Mouse (Mus musculus) CH12.LX (cell line): ENCODE data around the gene Luc7l.

Source experiments
- CTCF ChIP-seq, 2 experiments: IDR thresholded peaks in 1 of 2; conservative IDR thresholded peaks in 1 of 2; 2 replicates each; pipeline ENCODE4 v1.5.1; 2011 to 2012; ENCODE audit warnings: low read depth in 2 of 2, low read length in 2 of 2, improper control_type of control experiment in 1 of 2, inconsistent platforms in 1 of 2, mild to moderate bottlenecking in 1 of 2, moderate library complexity in 1 of 2
- EP300 ChIP-seq: IDR thresholded peaks from 2 replicates; pipeline ENCODE4 v1.6.1; 2011; ENCODE audit warnings: low read length, improper control_type of control experiment
- HCFC1 ChIP-seq: IDR thresholded peaks from 2 replicates; pipeline ENCODE4 v1.6.1; 2012; ENCODE audit warnings: low read depth, mild to moderate bottlenecking, inconsistent platforms, low read length, improper control_type of control experiment
- JUND ChIP-seq: conservative IDR thresholded peaks from 2 replicates; pipeline ENCODE4 v1.6.1; 2011; ENCODE audit warnings: low read depth, low read length, improper control_type of control experiment
- PAX5 ChIP-seq: IDR thresholded peaks from 2 replicates; pipeline ENCODE4 v1.6.1; 2012; ENCODE audit warnings: low read length, inconsistent platforms, mixed read lengths
- POLR2A ChIP-seq: IDR thresholded peaks from 2 replicates; pipeline ENCODE4 v1.6.1; 2011; ENCODE audit warnings: low read depth, mild to moderate bottlenecking, improper control_type of control experiment, low read length
- RCOR1 ChIP-seq: conservative IDR thresholded peaks from 2 replicates; pipeline ENCODE4 v1.6.1; 2012; ENCODE audit warnings: low read depth, mild to moderate bottlenecking, inconsistent platforms, low read length, improper control_type of control experiment
- SIN3A ChIP-seq: IDR thresholded peaks from 2 replicates; pipeline ENCODE4 v1.6.1; 2012; ENCODE audit warnings: low read length, improper control_type of control experiment, inconsistent platforms
- SMC3 ChIP-seq: IDR thresholded peaks from 2 replicates; pipeline ENCODE4 v1.6.1; 2011; ENCODE audit warnings: low read depth, low read length, improper control_type of control experiment
- TBP ChIP-seq: conservative IDR thresholded peaks from 2 replicates; pipeline ENCODE4 v1.6.1; 2011; ENCODE audit warnings: low read depth, low read length, improper control_type of control experiment

GRCm38 (mm10) chr17:26212681-26213080, 40.0 kb upstream of the Luc7l start:
- TF ChIP-seq PAX5 (no peak), HCFC1 (no peak), POLR2A (no peak), CTCF (conservative IDR thresholded peaks at IDR 0.05 in 1 of 2, IDR thresholded peaks at IDR 0.05 in 1 of 2; ENCODE audit: low read depth in 2 of 2, low read length in 2 of 2) (no peak), RCOR1 (no peak), JUND (no peak), EP300 (no peak), SMC3 (no peak), TBP (no peak), SIN3A (no peak)
